Mouse (Mus musculus) kidney, postnatal 25 days (tissue): ENCODE data around the gene Rec114.
A peak's percentile ranks its signal among the peaks of the same experiment; 100 is the strongest.

Experiments used
- DNase-seq, 2 experiments: peaks; one replicate each; pipeline ENCODE4 v3.0.0; 2021; ENCODE audit warnings: mixed read lengths in 2 of 2

Rec114 gene

DNA sequence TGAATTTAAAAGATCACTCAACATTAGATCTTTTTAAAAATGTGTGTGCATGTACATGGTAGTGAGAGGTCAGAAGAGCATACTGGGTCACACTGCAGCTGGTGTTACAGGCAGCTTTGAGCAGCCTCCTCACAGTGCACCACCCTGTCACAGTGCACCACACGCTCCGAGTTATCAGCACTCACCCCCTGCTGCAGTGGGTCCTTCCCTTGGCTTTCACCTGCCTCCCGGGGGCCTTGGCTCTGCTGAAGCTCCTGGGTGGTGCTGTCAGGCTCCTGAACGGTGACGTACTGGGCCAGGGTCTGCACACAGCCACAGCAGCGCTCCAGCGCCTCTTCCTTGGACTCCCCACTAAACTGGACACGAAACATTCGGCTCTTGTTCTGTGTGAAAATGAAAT, 83.8 kb downstream of the Rec114 start:
- no peak for DNase-seq

- no peak for DNase-seq
These were observed 84.4 kb downstream of the Rec114 start for GRCm38 (mm10) chr9:58659331-58659730.

DNA sequence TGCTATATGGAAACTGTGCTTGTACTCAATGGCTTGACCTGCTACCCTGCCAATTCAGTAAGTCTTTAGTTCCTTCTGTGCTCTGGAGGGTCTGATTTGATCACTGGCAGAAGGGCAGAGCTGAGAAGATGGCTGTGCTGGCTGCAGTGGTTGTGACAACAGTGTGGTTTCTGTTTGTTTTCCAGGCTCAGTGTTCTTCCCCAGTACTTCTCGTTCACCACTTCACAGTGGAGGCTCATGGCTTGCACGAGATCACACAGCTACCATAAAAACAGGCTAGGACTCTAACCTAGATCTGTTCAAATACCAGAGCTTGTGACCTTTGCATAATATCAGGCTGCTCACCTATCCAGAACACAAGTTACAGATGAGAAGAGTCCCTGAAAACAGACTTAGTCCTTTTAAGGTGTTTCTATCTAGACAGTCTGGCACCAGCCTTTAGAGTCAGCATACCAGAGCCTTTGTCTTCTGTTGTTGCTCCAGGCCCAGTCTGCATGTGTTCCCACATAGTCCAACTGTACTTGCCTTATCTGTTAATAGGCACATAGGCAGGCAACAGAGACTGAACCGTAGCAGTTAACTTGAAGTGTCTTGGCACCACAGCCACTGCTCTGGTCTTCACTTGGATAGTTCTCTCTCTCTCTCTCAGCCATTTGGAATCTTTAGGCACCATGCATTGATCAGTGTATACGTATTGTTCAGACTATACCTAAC, 85.0 kb downstream of the Rec114 start:
- no peak for DNase-seq

DNA sequence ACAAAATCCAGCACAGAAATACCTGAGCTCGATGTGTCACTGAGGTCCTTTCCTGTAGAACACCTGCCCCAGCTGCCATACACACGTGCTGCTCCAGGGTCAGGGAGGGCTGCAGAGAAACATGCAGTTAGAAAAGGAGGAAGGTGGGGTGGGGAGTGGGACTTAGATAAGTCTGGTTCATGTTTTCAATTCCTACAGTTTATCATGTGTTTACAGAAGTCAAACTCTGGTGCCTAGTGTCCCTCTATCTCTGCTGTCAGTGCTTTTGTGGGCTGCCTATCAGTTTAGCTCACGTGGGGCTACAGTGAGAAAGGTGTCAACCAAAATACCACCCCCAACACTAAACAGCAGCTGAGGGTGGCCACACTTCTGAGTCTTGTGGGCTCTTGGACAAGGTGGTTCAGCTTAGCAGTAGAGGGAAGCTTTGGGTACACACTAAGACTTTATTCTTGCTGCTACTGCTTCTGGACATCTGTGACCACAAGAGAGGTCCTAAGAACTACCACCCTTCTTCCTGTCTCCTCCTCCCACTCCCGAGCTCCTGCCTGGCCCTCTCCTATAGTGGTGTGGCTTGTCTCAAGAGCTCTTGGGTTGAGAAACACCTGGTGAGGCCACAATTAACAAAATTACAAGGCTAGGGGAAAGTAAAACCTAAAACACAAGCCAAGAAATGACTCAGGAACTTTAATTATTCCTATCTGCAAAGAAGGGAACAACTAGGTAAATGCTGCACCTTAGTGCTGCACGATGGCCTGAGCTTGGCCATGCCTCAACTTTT, 85.8 kb downstream of the Rec114 start:
- no peak for DNase-seq

- no peak for DNase-seq
These were observed 86.9 kb downstream of the Rec114 start for GRCm38 (mm10) chr9:58656824-58657223.

- DNase-seq, result peak in 1 of 2 experiments; percentile 47
These were observed 87.4 kb downstream of the Rec114 start for GRCm38 (mm10) chr9:58656396-58656795.

- DNase-seq, result no peak
These were observed 89.3 kb downstream of the Rec114 start for GRCm38 (mm10) chr9:58654494-58654893.

DNA sequence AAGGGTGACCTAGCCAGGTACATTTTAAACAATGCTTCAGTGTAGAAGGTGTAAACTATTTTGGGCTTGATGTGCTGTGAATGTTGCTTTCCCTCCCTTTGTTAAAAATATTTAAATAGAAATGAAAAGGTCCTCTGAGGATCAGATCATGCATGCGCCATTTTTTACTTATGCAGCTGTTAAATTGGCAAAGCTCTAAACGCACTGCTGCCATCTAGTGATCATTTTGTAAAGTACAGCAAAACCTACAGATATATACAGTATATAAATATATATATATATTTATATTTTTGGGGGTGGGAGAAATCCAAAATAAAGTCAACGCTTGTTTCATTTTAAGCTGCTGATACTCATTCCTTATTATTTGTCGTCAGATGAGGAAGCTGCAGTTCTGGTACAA, 91.8 kb downstream of the Rec114 start:
- DNase-seq, result peak in 1 of 2 experiments; percentile 54

DNA sequence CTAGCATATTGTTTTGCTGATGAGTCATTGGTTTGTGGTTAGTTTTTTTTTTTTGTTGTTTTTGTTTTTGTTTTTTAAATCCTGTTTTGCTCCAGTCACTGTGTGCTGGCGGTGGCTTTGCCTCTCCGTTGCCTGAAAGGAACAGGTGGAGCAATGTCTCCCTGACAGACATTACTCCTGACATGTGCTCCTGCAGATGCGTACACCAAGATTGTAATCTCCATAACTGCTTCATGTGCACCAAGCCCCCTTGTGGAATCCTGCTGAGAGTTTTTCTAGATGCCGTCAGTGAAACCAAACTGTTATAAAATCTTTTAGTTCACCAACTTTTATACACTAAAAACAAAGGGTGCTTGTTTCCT, 94.5 kb downstream of the Rec114 start:
- no peak for DNase-seq

GRCm38 (mm10) chr9:58648406-58649264, 95.1 kb downstream of the Rec114 start:
- DNase-seq, result no peak

- DNase-seq, result no peak
These were observed 113.3 kb downstream of the Rec114 start for GRCm38 (mm10) chr9:58630441-58630840.

DNA sequence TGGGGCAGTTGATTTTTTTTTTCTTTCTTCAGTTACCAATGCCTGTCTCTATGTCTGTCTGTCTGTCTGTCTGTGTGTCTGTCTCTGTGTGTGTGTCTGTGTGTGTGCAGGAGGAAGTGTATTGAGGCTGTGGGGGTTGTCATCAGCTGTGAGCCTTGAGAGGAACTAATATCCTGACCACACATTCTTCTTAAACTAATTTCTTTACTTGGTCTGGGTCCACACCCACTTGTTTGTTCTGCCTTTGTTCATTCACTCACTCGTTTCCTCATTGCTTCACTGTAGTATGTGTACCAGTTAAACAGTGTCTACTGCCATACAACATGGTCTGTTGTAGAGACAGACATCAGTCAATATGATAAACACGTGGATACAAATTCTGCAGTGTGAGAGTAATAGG, 116.6 kb downstream of the Rec114 start:
- no peak for DNase-seq

GRCm38 (mm10) chr9:58623009-58623408, 120.8 kb downstream of the Rec114 start:
- DNase-seq, result no peak

DNA sequence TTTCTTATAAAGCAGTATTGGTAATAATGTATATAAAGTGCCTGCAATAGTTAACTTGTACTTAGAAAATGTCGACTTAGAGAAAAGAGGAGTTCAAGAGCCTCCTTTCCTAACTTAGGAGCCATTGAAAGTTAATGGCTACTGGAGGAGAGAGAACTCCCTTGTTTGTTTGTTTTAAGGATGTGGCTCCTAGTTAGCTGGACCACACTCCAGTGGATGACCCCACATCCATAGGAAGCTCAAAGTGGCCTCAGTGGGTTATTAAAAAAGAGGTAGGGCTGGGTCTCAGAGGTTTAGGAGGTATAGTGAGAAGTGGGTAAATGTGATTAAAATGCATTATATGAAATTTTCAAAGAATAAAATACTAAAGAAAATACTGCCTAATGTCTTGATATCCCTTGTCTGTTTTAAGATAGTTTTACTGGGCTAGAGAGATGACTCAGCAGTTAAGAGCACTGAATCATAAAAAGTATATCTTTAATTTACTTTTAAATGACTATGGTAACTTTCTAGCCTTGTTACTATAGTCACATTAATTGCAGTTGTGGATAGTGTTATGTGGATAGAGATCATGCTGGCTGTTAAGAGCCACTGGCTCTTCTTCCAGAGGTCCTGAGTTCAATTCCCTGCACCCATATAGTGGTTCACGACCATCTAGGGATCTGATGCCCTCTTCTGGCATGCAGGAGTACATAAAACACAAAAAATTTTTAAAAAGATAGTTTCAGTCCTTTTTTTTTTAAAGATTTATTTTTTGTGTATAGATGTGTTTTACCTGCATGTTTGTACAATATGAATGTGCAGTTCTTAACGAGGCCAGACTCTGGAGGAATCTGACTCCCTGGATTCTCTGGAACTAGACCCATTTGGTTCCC, 128.5 kb downstream of the Rec114 start:
- no peak for DNase-seq

- no peak for DNase-seq
These were observed 130.0 kb downstream of the Rec114 start for GRCm38 (mm10) chr9:58613790-58614189.
